Mouse (Mus musculus) erythroblast, embryonic 14.5 days (primary cell): Measurements from ENCODE around the gene Macrod2. TPM values are rescaled to one million over a fixed set of nuclear protein-coding genes. Genes with fewer than 3 reads are reported as not detected.

Experiments
- H3K27me3 ChIP-seq: 2 replicates; pipeline ENCODE4 v1.6.1; 2012; ENCODE audit warnings: inconsistent platforms; ENCODE audit not compliant: control insufficient read depth
- H3K36me3 ChIP-seq: 2 replicates; pipeline ENCODE4 v1.6.1; 2012; ENCODE audit warnings: mild to moderate bottlenecking, inconsistent platforms; ENCODE audit not compliant: control insufficient read depth
- H3K4me1 ChIP-seq: 2 replicates; pipeline ENCODE4 v1.6.1; 2012; ENCODE audit warnings: inconsistent platforms; ENCODE audit not compliant: control insufficient read depth
- H3K4me3 ChIP-seq: replicated peaks from 2 replicates; pipeline ENCODE3; 2012; ENCODE audit warnings: moderate library complexity, mild to moderate bottlenecking, inconsistent platforms
- H3K9me3 ChIP-seq: 2 replicates; pipeline ENCODE4 v1.6.1; 2012; ENCODE audit warnings: low read length, inconsistent platforms, mixed read lengths; ENCODE audit not compliant: control insufficient read depth
- GATA1 ChIP-seq: IDR thresholded peaks from 2 replicates; pipeline ENCODE4 v1.6.1; 2012; ENCODE audit warnings: low read length, inconsistent platforms, mixed read lengths
- TAL1 ChIP-seq: IDR thresholded peaks from 3 replicates; pipeline ENCODE4 v1.6.1; 2012; ENCODE audit warnings: low read length, inconsistent platforms, mixed read lengths
- polyA plus RNA-seq: library from polyadenylated mRNA; stranded (reverse); fragments of >175 nt; gene quantifications from 2 replicates; pipeline ENCODE4 v1.2.3, GENCODE M21; 2012

Gene Macrod2
- polyA plus RNA-seq, 1 experiment: 0.81 TPM

- Histone ChIP-seq H3K27me3 (no peaks in the 10 kb centered on the region), H3K4me3 (no peak overlapping the region), H3K36me3 (no peaks in the 10 kb centered on the region), H3K9me3 (no peaks in the 10 kb centered on the region), H3K4me1 (no peaks in the 10 kb centered on the region)
- TF ChIP-seq TAL1 (no peak), GATA1 (no peak)
Observed at GRCm38 (mm10) chr2:140653978-140654377, 258.9 kb downstream of the Macrod2 start.

- no peaks in the 10 kb centered on the region for H3K36me3 ChIP-seq
- H3K4me1 ChIP-seq: no peaks in the 10 kb centered on the region
- TF ChIP-seq TAL1: no peak
- TF ChIP-seq GATA1: no peak
- H3K4me3 ChIP-seq: no peak overlapping the region
- no peaks in the 10 kb centered on the region for H3K27me3 ChIP-seq
- no peaks in the 10 kb centered on the region for H3K9me3 ChIP-seq
Observed at GRCm38 (mm10) chr2:140662673-140663072, 267.6 kb downstream of the Macrod2 start.

GRCm38 (mm10) chr2:140664381-140664780, 269.3 kb downstream of the Macrod2 start:
- TF ChIP-seq GATA1 (no peak), TAL1 (no peak)

GRCm38 (mm10) chr2:140666846-140667245, 271.7 kb downstream of the Macrod2 start:
- H3K4me3 ChIP-seq: no peak overlapping the region
- no peaks in the 10 kb centered on the region for H3K4me1 ChIP-seq
- H3K36me3 ChIP-seq: no peaks in the 10 kb centered on the region
- H3K9me3 ChIP-seq: no peaks in the 10 kb centered on the region
- peaks cover 12% of the 10 kb centered on the region for H3K27me3 ChIP-seq
- TF ChIP-seq GATA1 (no peak), TAL1 (no peak)

More at GRCm38 (mm10) chr2:140664381-140664780, 269.3 kb downstream of the Macrod2 start:
- Histone ChIP-seq H3K27me3 (no peaks in the 10 kb centered on the region; the same call in 1 of the 2 replicates), H3K36me3 (no peaks in the 10 kb centered on the region), H3K4me3 (no peak overlapping the region), H3K9me3 (no peaks in the 10 kb centered on the region), H3K4me1 (no peaks in the 10 kb centered on the region)

- Histone ChIP-seq H3K27me3 (peaks cover 12% of the 10 kb centered on the region), H3K4me3 (no peak overlapping the region), H3K9me3 (no peaks in the 10 kb centered on the region), H3K36me3 (no peaks in the 10 kb centered on the region), H3K4me1 (no peaks in the 10 kb centered on the region)
- TF ChIP-seq TAL1 (no peak), GATA1 (no peak)
Observed at GRCm38 (mm10) chr2:140667261-140668047, 272.3 kb downstream of the Macrod2 start.

GRCm38 (mm10) chr2:140668311-140668710, 273.2 kb downstream of the Macrod2 start:
- TF ChIP-seq TAL1: no peak
- no peak for TF ChIP-seq GATA1
- H3K9me3 ChIP-seq: no peaks in the 10 kb centered on the region

GRCm38 (mm10) chr2:140669081-140669480, 274.0 kb downstream of the Macrod2 start:
- Histone ChIP-seq H3K9me3 (no peaks in the 10 kb centered on the region), H3K36me3 (no peaks in the 10 kb centered on the region), H3K27me3 (peaks cover 12% of the 10 kb centered on the region), H3K4me1 (no peaks in the 10 kb centered on the region), H3K4me3 (no peak overlapping the region)
- TF ChIP-seq GATA1 (no peak), TAL1 (no peak)

More at GRCm38 (mm10) chr2:140668311-140668710, 273.2 kb downstream of the Macrod2 start:
- Histone ChIP-seq H3K4me1 (no peaks in the 10 kb centered on the region), H3K27me3 (peaks cover 12% of the 10 kb centered on the region), H3K36me3 (no peaks in the 10 kb centered on the region), H3K4me3 (no peak overlapping the region)

GRCm38 (mm10) chr2:140669786-140670185, 274.7 kb downstream of the Macrod2 start:
- Histone ChIP-seq H3K27me3 (peaks cover 12% of the 10 kb centered on the region), H3K9me3 (no peaks in the 10 kb centered on the region), H3K36me3 (no peaks in the 10 kb centered on the region), H3K4me3 (no peak overlapping the region), H3K4me1 (no peaks in the 10 kb centered on the region)
- TF ChIP-seq TAL1 (no peak), GATA1 (no peak)

- Histone ChIP-seq H3K4me1 (no peaks in the 10 kb centered on the region), H3K27me3 (peaks cover 12% of the 10 kb centered on the region), H3K9me3 (no peaks in the 10 kb centered on the region), H3K4me3 (no peak overlapping the region), H3K36me3 (no peaks in the 10 kb centered on the region)
- TF ChIP-seq TAL1 (no peak), GATA1 (no peak)
Observed at GRCm38 (mm10) chr2:140670457-140670856, 275.3 kb downstream of the Macrod2 start.
